Comparison of ENCODE assay signal across 14 mouse cellular contexts in the genomic region with DNA sequence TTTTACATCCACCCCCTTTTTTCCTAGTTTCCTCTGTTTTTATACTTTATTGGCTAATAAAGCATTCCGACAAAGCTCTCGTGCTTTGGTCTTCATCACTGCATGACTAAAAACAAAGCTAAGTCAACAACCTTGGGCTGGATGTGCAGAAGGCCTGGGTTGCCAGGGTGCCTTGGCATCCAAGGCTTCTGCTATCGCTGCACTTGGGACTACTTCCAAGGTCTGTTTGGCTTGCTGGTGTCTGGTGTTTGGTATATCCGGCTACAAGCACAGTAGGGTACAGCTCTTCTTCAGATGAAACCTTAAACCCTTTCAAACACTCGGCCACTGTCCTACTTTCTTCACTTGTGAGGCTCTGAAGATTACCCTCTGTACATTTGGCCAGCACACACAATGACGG.
DNase-seq lines count a peak whose midpoint lies in the region; ATAC-seq lines count a peak whose summit lies in the region.
"Had no signal": no experiment of that assay in that cellular context is flagged by ENCODE, and none has a peak within 500 bp of the region (broad histone marks: within the 10 kb centered on the region; RNA-seq: fewer than 3 reads in every experiment).

No protein-coding gene starts in this region.

- WGBS in midbrain, embryonic 14.5 days, result 65% methylated on average over 6 of the region's 6 CpGs
- 66% methylated on average over 6 of the region's 6 CpGs for WGBS in midbrain, embryonic 15.5 days
- WGBS in heart, embryonic 16.5 days, result 58% methylated on average over 6 of the region's 6 CpGs
- 83% methylated on average over 6 of the region's 6 CpGs for WGBS in embryonic facial prominence, embryonic 10.5 days

- H3K4me3 ChIP-seq in midbrain, embryonic 14.5 days (replicated peaks; ENCODE audit: low read depth, low read length), result no peak overlapping the region
- no peak overlapping the region for H3K4me3 ChIP-seq in midbrain, embryonic 15.5 days
- H3K4me3 ChIP-seq in heart, embryonic 16.5 days (ENCODE audit: low read length), result no peak overlapping the region
- no peak overlapping the region for H3K4me3 ChIP-seq in embryonic facial prominence, embryonic 10.5 days
- H3K4me3 ChIP-seq: embryonic facial prominence, embryonic 13.5 days; forebrain, embryonic 13.5 days; limb, embryonic 12.5 days had no signal

- H3K4me2 ChIP-seq in midbrain, embryonic 14.5 days (ENCODE audit: low read length), result no peak overlapping the region
- no peak overlapping the region for H3K4me2 ChIP-seq in midbrain, embryonic 15.5 days
- H3K4me2 ChIP-seq in heart, embryonic 16.5 days (ENCODE audit: low read depth, low read length), result no peak overlapping the region
- H3K4me2 ChIP-seq: embryonic facial prominence, embryonic 13.5 days; forebrain, embryonic 13.5 days; hindbrain, embryonic 14.5 days; limb, embryonic 12.5 days had no signal

- no peak overlapping the region for H3K9ac ChIP-seq in midbrain, embryonic 14.5 days (replicated peaks; ENCODE audit: low read length)
- H3K9ac ChIP-seq in midbrain, embryonic 15.5 days, result no peak overlapping the region
- H3K9ac ChIP-seq in heart, embryonic 16.5 days (ENCODE audit: low read length), result no peak overlapping the region
- H3K9ac ChIP-seq: embryonic facial prominence, embryonic 13.5 days; forebrain, embryonic 13.5 days; hindbrain, embryonic 14.5 days; limb, embryonic 12.5 days had no signal

- no peak overlapping the region for H3K27ac ChIP-seq in midbrain, embryonic 14.5 days (replicated peaks; ENCODE audit: low read depth, low read length)
- H3K27ac ChIP-seq in midbrain, embryonic 15.5 days, result no peak overlapping the region
- peak overlapping the region; percentile 71 for H3K27ac ChIP-seq in heart, embryonic 16.5 days (ENCODE audit: low read length)
- H3K27ac ChIP-seq in embryonic facial prominence, embryonic 10.5 days (replicated peaks), result no peak overlapping the region
- H3K27ac ChIP-seq: embryonic facial prominence, embryonic 13.5 days; forebrain, embryonic 13.5 days; hindbrain, embryonic 14.5 days; limb, embryonic 12.5 days had no signal

- no peak for ATAC-seq in midbrain, embryonic 14.5 days (ENCODE audit: low FRiP score, low TSS enrichment)
- ATAC-seq in midbrain, embryonic 15.5 days (replicated peaks), result no peak
- no peak for ATAC-seq in heart, embryonic 16.5 days (replicated peaks; ENCODE audit: extremely low read depth, insufficient read depth, low FRiP score)

- peak; percentile 88 for DNase-seq in heart, adult 11 months
- DNase-seq in heart, adult 9 months (ENCODE audit: low spot score in 2 of 2), result no peak
- peak; percentile 2 for DNase-seq in midbrain, embryonic 14.5 days
- DNase-seq in adrenal gland, postnatal 36 days, result peak; percentile 44 to 67
- DNase-seq in embryonic facial prominence, embryonic 10.5 days (ENCODE audit: low spot score), result no peak
- DNase-seq: kidney, adult 18-20 months; kidney, postnatal 4 days; thymus, adult 18-20 months had no signal

- no peaks in the 10 kb centered on the region for H3K27me3 ChIP-seq in midbrain, embryonic 14.5 days (ENCODE audit: control insufficient read depth, insufficient read depth, low read length)
- H3K27me3 ChIP-seq in midbrain, embryonic 15.5 days (replicated peaks), result no peaks in the 10 kb centered on the region
- no peaks in the 10 kb centered on the region for H3K27me3 ChIP-seq in heart, embryonic 16.5 days (ENCODE audit: control insufficient read depth, insufficient read depth, low read length)
- H3K27me3 ChIP-seq in embryonic facial prominence, embryonic 10.5 days (replicated peaks; ENCODE audit: low read depth, poor library complexity, severe bottlenecking), result peaks cover 39% of the 10 kb centered on the region
- H3K27me3 ChIP-seq: forebrain, embryonic 13.5 days had no signal

- no peaks in the 10 kb centered on the region for H3K9me3 ChIP-seq in midbrain, embryonic 14.5 days (ENCODE audit: control insufficient read depth, low read length)
- no peaks in the 10 kb centered on the region for H3K9me3 ChIP-seq in midbrain, embryonic 15.5 days
- no peaks in the 10 kb centered on the region for H3K9me3 ChIP-seq in heart, embryonic 16.5 days (replicated peaks; ENCODE audit: control insufficient read depth, low read length)
- no peaks in the 10 kb centered on the region for H3K9me3 ChIP-seq in embryonic facial prominence, embryonic 10.5 days
- H3K9me3 ChIP-seq: embryonic facial prominence, embryonic 13.5 days; forebrain, embryonic 13.5 days; limb, embryonic 12.5 days had no signal

- no peaks in the 10 kb centered on the region for H3K36me3 ChIP-seq in midbrain, embryonic 14.5 days (ENCODE audit: control insufficient read depth, insufficient read depth, low read length)
- no peaks in the 10 kb centered on the region for H3K36me3 ChIP-seq in midbrain, embryonic 15.5 days (replicated peaks)
- no peaks in the 10 kb centered on the region for H3K36me3 ChIP-seq in heart, embryonic 16.5 days (ENCODE audit: control insufficient read depth, insufficient read depth)
- no peaks in the 10 kb centered on the region for H3K36me3 ChIP-seq in embryonic facial prominence, embryonic 10.5 days (replicated peaks)
- H3K36me3 ChIP-seq: embryonic facial prominence, embryonic 13.5 days; limb, embryonic 12.5 days had no signal

- no peaks in the 10 kb centered on the region for H3K4me1 ChIP-seq in midbrain, embryonic 14.5 days (ENCODE audit: control insufficient read depth, insufficient read depth, low read length)
- H3K4me1 ChIP-seq in midbrain, embryonic 15.5 days, result no peaks in the 10 kb centered on the region
- H3K4me1 ChIP-seq in heart, embryonic 16.5 days (ENCODE audit: control insufficient read depth, insufficient read depth, low read length), result peaks cover 10% of the 10 kb centered on the region
- no peaks in the 10 kb centered on the region for H3K4me1 ChIP-seq in embryonic facial prominence, embryonic 10.5 days
- H3K4me1 ChIP-seq: embryonic facial prominence, embryonic 13.5 days; limb, embryonic 12.5 days had no signal

Comparison
In these comparisons a context has a peak if more than half of its experiments do, and no peak if none do; other contexts are left out.
1. DNase-seq: peak in heart, adult 11 months (single experiment), midbrain, embryonic 14.5 days (single experiment) and adrenal gland, postnatal 36 days (2 of 2); none in heart, adult 9 months (0 of 2) and embryonic facial prominence, embryonic 10.5 days (single experiment).